ENCODE assay signal across 10 mouse cellular contexts in the genomic region with DNA sequence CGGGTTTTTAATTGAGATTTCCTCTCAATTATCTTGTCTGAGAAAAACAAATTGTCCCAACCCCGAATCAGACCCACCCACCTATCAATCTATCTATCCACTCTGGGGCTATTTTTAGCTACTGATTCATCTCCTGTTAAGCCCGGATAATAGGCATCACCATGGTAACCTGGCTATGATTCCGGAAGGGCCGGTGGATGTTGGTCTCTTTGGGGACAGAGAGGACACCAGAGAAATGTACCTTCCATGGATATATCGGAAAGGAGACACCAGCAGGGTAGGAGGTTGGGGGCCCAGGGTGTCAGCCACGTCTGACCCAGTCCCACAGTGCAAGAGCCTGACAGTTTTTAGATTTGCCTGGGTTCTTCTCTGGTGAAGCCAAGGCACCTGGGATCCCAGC. TPM values are rescaled to one million over a fixed set of nuclear protein-coding genes. Genes with fewer than 3 reads are reported as not detected.
DNase-seq lines count a peak whose midpoint lies in the region; ATAC-seq and TF ChIP-seq lines count a peak whose summit lies in the region.
"Had no signal": no experiment of that assay in that cellular context is flagged by ENCODE, and none has a peak within 500 bp of the region (broad histone marks: within the 10 kb centered on the region; RNA-seq: fewer than 3 reads in every experiment).

No protein-coding gene starts in this region.

- peaks cover 19% of the 10 kb centered on the region for H3K4me1 ChIP-seq in limb, embryonic 14.5 days (ENCODE audit: control insufficient read depth, insufficient read depth, low read length)
- peaks cover 31% of the 10 kb centered on the region for H3K4me1 ChIP-seq in limb, embryonic 10.5 days
- peaks cover 30% of the 10 kb centered on the region for H3K4me1 ChIP-seq in hindbrain, embryonic 15.5 days (replicated peaks)

- H3K4me3 ChIP-seq in limb, embryonic 14.5 days (replicated peaks; ENCODE audit: low read length): no peak overlapping the region
- H3K4me3 ChIP-seq in limb, embryonic 10.5 days: no peak overlapping the region
- no peak overlapping the region for H3K4me3 ChIP-seq in hindbrain, embryonic 15.5 days
- H3K4me3 ChIP-seq: heart, embryonic 15.5 days had no signal

- no peaks in the 10 kb centered on the region for H3K36me3 ChIP-seq in limb, embryonic 14.5 days (ENCODE audit: control insufficient read depth, insufficient read depth, low read length)
- no peaks in the 10 kb centered on the region for H3K36me3 ChIP-seq in limb, embryonic 10.5 days
- H3K36me3 ChIP-seq in hindbrain, embryonic 15.5 days: no peaks in the 10 kb centered on the region
- H3K36me3 ChIP-seq: heart, embryonic 15.5 days had no signal

- H3K27ac ChIP-seq in limb, embryonic 14.5 days (replicated peaks; ENCODE audit: low read depth, low read length): no peak overlapping the region
- H3K27ac ChIP-seq in limb, embryonic 10.5 days: no peak overlapping the region
- H3K27ac ChIP-seq in hindbrain, embryonic 15.5 days (replicated peaks): peak overlapping the region; percentile 73
- H3K27ac ChIP-seq: heart, embryonic 15.5 days had no signal

- peak; percentile 47 to 85 for DNase-seq in adrenal gland, adult (ENCODE audit: inconsistent age in 2 of 2, low spot score in 1 of 2)
- no peak for DNase-seq in adrenal gland, postnatal 4 days (ENCODE audit: low spot score in 2 of 2)
- no peak for DNase-seq in limb, embryonic 14.5 days (ENCODE audit: low spot score)
- DNase-seq in limb, embryonic 10.5 days (ENCODE audit: low spot score): no peak
- peak; percentile 78 for DNase-seq in retina, postnatal 1 day
- DNase-seq in gastrocnemius, adult 18-20 months (ENCODE audit: low spot score): no peak
- no peak for DNase-seq in lung, postnatal 14 days

- H3K27me3 ChIP-seq in limb, embryonic 14.5 days (ENCODE audit: control insufficient read depth, insufficient read depth, low read length): no peaks in the 10 kb centered on the region
- H3K27me3 ChIP-seq in limb, embryonic 10.5 days (ENCODE audit: low read depth, poor library complexity, severe bottlenecking): no peaks in the 10 kb centered on the region
- H3K27me3 ChIP-seq in hindbrain, embryonic 15.5 days: no peaks in the 10 kb centered on the region
- H3K27me3 ChIP-seq: heart, embryonic 15.5 days had no signal

- H3K9me3 ChIP-seq in limb, embryonic 14.5 days (ENCODE audit: control insufficient read depth, low read length): no peaks in the 10 kb centered on the region
- no peaks in the 10 kb centered on the region for H3K9me3 ChIP-seq in limb, embryonic 10.5 days (replicated peaks)
- H3K9me3 ChIP-seq in hindbrain, embryonic 15.5 days: no peaks in the 10 kb centered on the region
- H3K9me3 ChIP-seq: heart, embryonic 15.5 days had no signal

- WGBS in limb, embryonic 14.5 days: 54% methylated on average over 7 of the region's 7 CpGs
- 50% methylated on average over 7 of the region's 7 CpGs for WGBS in limb, embryonic 10.5 days
- 9% methylated on average over 7 of the region's 7 CpGs for WGBS in hindbrain, embryonic 15.5 days

- no peak for TF ChIP-seq POLR2A in limb, embryonic 14.5 days (IDR thresholded peaks at IDR 0.05; ENCODE audit: borderline replicate concordance, extremely low read depth, insufficient read depth, insufficient read length)

- H3K4me2 ChIP-seq in limb, embryonic 14.5 days (replicated peaks; ENCODE audit: low read depth, low read length, severe bottlenecking): no peak overlapping the region
- peak overlapping the region; percentile 34 for H3K4me2 ChIP-seq in hindbrain, embryonic 15.5 days
- H3K4me2 ChIP-seq: heart, embryonic 15.5 days had no signal

- H3K9ac ChIP-seq in limb, embryonic 14.5 days (ENCODE audit: low read depth, low read length, severe bottlenecking): peak overlapping the region; percentile 28; the same call in 1 of the 2 replicates
- H3K9ac ChIP-seq in hindbrain, embryonic 15.5 days: no peak overlapping the region
- H3K9ac ChIP-seq: heart, embryonic 15.5 days had no signal

- ATAC-seq in limb, embryonic 14.5 days (ENCODE audit: low FRiP score, low read depth): no peak
- peak; percentile 53; the same call in 1 of the 2 replicates for ATAC-seq in hindbrain, embryonic 15.5 days (ENCODE audit: low FRiP score, low read depth)

RNA-seq across cellular contexts. Expression of a gene that starts 18.2 kb away (rescaled TPM):
- total RNA-seq in adrenal gland, postnatal 4 days (2021): 1 to 10 TPM; 6.3 to 7.3 TPM
- 2.6 and 3.0 TPM in 2 replicates for polyA plus RNA-seq in limb, embryonic 14.5 days (2012; rRNA removed)
- polyA plus RNA-seq in limb, embryonic 14.5 days (2014; fragmentation: Nextera tagmentation; extraction: Ambion mirVana): 0.50 and 0.86 TPM in 2 replicates
- 1.2 TPM in 2 replicates for polyA plus RNA-seq in limb, embryonic 10.5 days (2016; fragmentation: Nextera tagmentation; extraction: Ambion mirVana)
- polyA plus RNA-seq in hindbrain, embryonic 15.5 days (2015; fragmentation: Nextera tagmentation; extraction: Ambion mirVana): 4.3 and 4.5 TPM in 2 replicates
- total RNA-seq in gastrocnemius, adult 18-20 months (2021): under 1 TPM in 1 of 2 experiments, not detected in 1; 0.14 TPM

RNA-seq across cellular contexts. Expression of a gene that starts 22.7 kb away (rescaled TPM):
- 10 to 100 TPM; 14.6 to 16.6 TPM for total RNA-seq in adrenal gland, postnatal 4 days (2021)
- 43.7 and 50.4 TPM in 2 replicates for polyA plus RNA-seq in limb, embryonic 14.5 days (2012; rRNA removed)
- polyA plus RNA-seq in limb, embryonic 14.5 days (2014; fragmentation: Nextera tagmentation; extraction: Ambion mirVana): 31.7 and 33.2 TPM in 2 replicates
- 4.6 and 5.2 TPM in 2 replicates for polyA plus RNA-seq in limb, embryonic 10.5 days (2016; fragmentation: Nextera tagmentation; extraction: Ambion mirVana)
- 1.6 TPM in 2 replicates for polyA plus RNA-seq in hindbrain, embryonic 15.5 days (2015; fragmentation: Nextera tagmentation; extraction: Ambion mirVana)
- total RNA-seq in gastrocnemius, adult 18-20 months (2021): 1 to 10 TPM; 1.7 to 2.2 TPM
- total RNA-seq: left cerebral cortex, postnatal 25 days had no signal

RNA-seq across cellular contexts. Expression of a gene that starts 33.3 kb away (rescaled TPM):
- total RNA-seq in adrenal gland, postnatal 4 days (2021): 100 to 1,000 TPM; 895 to 902 TPM
- polyA plus RNA-seq in limb, embryonic 14.5 days (2012; rRNA removed): 2,823 and 3,226 TPM in 2 replicates
- polyA plus RNA-seq in limb, embryonic 14.5 days (2014; fragmentation: Nextera tagmentation; extraction: Ambion mirVana): 1,836 and 1,953 TPM in 2 replicates
- polyA plus RNA-seq in limb, embryonic 10.5 days (2016; fragmentation: Nextera tagmentation; extraction: Ambion mirVana): 1,397 and 1,583 TPM in 2 replicates
- polyA plus RNA-seq in hindbrain, embryonic 15.5 days (2015; fragmentation: Nextera tagmentation; extraction: Ambion mirVana): 632 and 725 TPM in 2 replicates
- 100 to 1,000 TPM; 432 to 435 TPM for total RNA-seq in gastrocnemius, adult 18-20 months (2021)

RNA-seq across cellular contexts. Expression of a gene that starts 50.6 kb away (rescaled TPM):
- total RNA-seq in adrenal gland, postnatal 4 days (2021): 10 to 100 TPM; 16.8 to 29.2 TPM
- 5.1 TPM in 2 replicates for polyA plus RNA-seq in limb, embryonic 14.5 days (2012; rRNA removed)
- 3.6 and 3.9 TPM in 2 replicates for polyA plus RNA-seq in limb, embryonic 14.5 days (2014; fragmentation: Nextera tagmentation; extraction: Ambion mirVana)
- 7.8 and 8.4 TPM in 2 replicates for polyA plus RNA-seq in limb, embryonic 10.5 days (2016; fragmentation: Nextera tagmentation; extraction: Ambion mirVana)
- polyA plus RNA-seq in hindbrain, embryonic 15.5 days (2015; fragmentation: Nextera tagmentation; extraction: Ambion mirVana): 0.18 and 0.50 TPM in 2 replicates
- total RNA-seq in gastrocnemius, adult 18-20 months (2021): 10 to 100 TPM in 1 of 2 experiments, 1 to 10 TPM in 1; 8.9 to 14.4 TPM
- total RNA-seq: left cerebral cortex, postnatal 25 days had no signal

Comparison
In these comparisons a context has a peak if more than half of its experiments do, and no peak if none do; other contexts are left out.
1. DNase-seq: peak in adrenal gland, adult (2 of 2) and retina, postnatal 1 day (single experiment); none in adrenal gland, postnatal 4 days (0 of 2), limb, embryonic 14.5 days (single experiment), limb, embryonic 10.5 days (single experiment), gastrocnemius, adult 18-20 months (single experiment) and lung, postnatal 14 days (single experiment).